Mouse (Mus musculus) megakaryocyte, embryonic 14.5 days (primary cell): ENCODE results near the gene BC035044.
"Not testable (repeated sequence)": the region's sequence is repeated elsewhere in the genome, so short reads cannot be mapped to it uniquely, and the experiment has no call there.

ENCODE experiments used
- FLI1 ChIP-seq: IDR thresholded peaks from 2 replicates; pipeline ENCODE4 v1.6.1; 2012; ENCODE audit warnings: low read length, inconsistent platforms, mixed read lengths
- GATA1 ChIP-seq: IDR thresholded peaks from 3 replicates; pipeline ENCODE4 v1.6.1; 2012; ENCODE audit warnings: mixed read lengths, low read length, inconsistent platforms, borderline replicate concordance

DNA sequence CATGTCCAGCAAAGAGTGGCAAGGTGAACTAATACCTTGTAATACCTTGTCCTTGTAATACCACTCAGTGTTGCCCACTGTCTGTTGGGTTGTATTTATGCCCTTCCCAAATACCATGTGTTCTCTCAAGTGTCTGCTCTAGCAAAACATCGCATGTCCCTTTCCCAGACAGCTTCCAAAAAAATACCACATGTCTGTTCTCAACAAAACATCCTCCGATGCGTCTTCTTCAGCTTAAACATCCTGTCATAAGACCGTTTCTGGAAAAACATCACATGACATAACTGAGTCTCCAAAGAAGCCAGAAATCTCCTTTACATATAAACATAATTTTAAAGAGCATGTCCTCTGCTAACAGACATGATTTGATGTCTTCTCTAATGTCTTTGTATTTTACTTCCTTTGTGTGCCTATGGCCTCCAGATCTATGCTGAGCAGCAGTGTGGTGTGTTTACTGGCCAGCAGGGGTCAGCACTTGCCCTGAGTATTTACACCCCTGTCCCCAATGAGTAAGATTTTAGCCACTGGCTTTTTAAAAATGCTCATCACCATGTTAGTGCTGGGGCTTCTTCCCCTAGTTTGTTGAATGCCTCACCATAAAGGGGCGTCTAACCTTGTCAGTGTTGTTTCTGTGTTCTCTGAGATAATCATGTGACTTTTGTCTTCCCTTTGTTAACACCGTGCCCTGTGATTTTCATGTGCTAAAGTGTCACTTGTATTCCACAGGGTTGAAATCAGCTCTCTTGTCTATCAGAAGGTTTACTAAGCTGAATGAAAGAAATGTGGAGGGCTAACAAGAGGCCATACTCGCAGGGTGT lies 85.9 kb downstream of the BC035044 start:
- TF ChIP-seq FLI1, GATA1: not testable (repeated sequence)
